Mouse (Mus musculus): ENCODE results near the gene Smr3a. TPM values are rescaled to one million over a fixed set of nuclear protein-coding genes. Genes with fewer than 3 reads are reported as not detected.

Smr3a gene
- not detected in 2 replicates for polyA plus RNA-seq (2015; fragmentation: Nextera tagmentation; extraction: Ambion mirVana)

GRCm38 (mm10) chr5:88002249-88002648 is at the start of gene Smr3a:
Smr3a (plus strand) TSS chr5:88002549.
- no peak for ATAC-seq (ENCODE audit: low FRiP score)
- Histone ChIP-seq H3K4me3 (replicated peaks) (no peak within 1 kb of the TSS), H3K36me3 (no peaks in the 10 kb centered on the region), H3K27me3 (replicated peaks) (no peaks in the 10 kb centered on the region), H3K9ac (replicated peaks) (no peak within 1 kb of the TSS), H3K9me3 (replicated peaks) (no peaks in the 10 kb centered on the region), H3K27ac (replicated peaks) (no peak within 1 kb of the TSS), H3K4me1 (no peaks in the 10 kb centered on the region), H3K4me2 (no peak within 1 kb of the TSS)
- WGBS, result 94% methylated on average over 3 of the region's 3 CpGs

GRCm38 (mm10) chr5:87969201-87969600 is 33.1 kb upstream of the Smr3a start, which contains the start of the genes 2310003L06Rik and Gm28434:
2310003L06Rik (plus strand) TSS chr5:87969459.
Gm28434 (plus strand) TSS chr5:87969517.
- 69% methylated on average over 2 of the region's 2 CpGs for WGBS
- no peaks in the 10 kb centered on the region for H3K36me3 ChIP-seq
- no peak within 1 kb of the TSS for H3K4me2 ChIP-seq
- H3K27me3 ChIP-seq (replicated peaks), result no peaks in the 10 kb centered on the region
- ATAC-seq (ENCODE audit: low FRiP score), result no peak
- H3K9me3 ChIP-seq (replicated peaks), result no peaks in the 10 kb centered on the region
- no peak within 1 kb of the TSS for H3K4me3 ChIP-seq (replicated peaks)
- no peak within 1 kb of the TSS for H3K27ac ChIP-seq (replicated peaks)
- no peaks in the 10 kb centered on the region for H3K4me1 ChIP-seq
- no peak within 1 kb of the TSS for H3K9ac ChIP-seq (replicated peaks)

GRCm38 (mm10) chr5:87979139-87979538 is 23.2 kb upstream of the Smr3a start, which contains the start of gene Cabs1:
Cabs1 (plus strand) TSS chr5:87979439.
- no peaks in the 10 kb centered on the region for H3K4me1 ChIP-seq
- no peaks in the 10 kb centered on the region for H3K9me3 ChIP-seq (replicated peaks)
- no peaks in the 10 kb centered on the region for H3K27me3 ChIP-seq (replicated peaks)
- no peak for ATAC-seq (ENCODE audit: low FRiP score)
- H3K27ac ChIP-seq (replicated peaks), result no peak within 1 kb of the TSS
- H3K36me3 ChIP-seq, result no peaks in the 10 kb centered on the region
- H3K4me3 ChIP-seq (replicated peaks), result no peak within 1 kb of the TSS
- no peak within 1 kb of the TSS for H3K4me2 ChIP-seq
- H3K9ac ChIP-seq (replicated peaks), result no peak within 1 kb of the TSS
- WGBS, result 91% methylated on average over 3 of the region's 3 CpGs

- WGBS, result 72% methylated on average over 3 of the region's 3 CpGs
- no peaks in the 10 kb centered on the region for H3K9me3 ChIP-seq (replicated peaks)
- no peak overlapping the region for H3K4me3 ChIP-seq (replicated peaks)
- no peaks in the 10 kb centered on the region for H3K4me1 ChIP-seq
- no peak overlapping the region for H3K9ac ChIP-seq (replicated peaks)
- H3K27me3 ChIP-seq (replicated peaks), result no peaks in the 10 kb centered on the region
- ATAC-seq (ENCODE audit: low FRiP score), result no peak; the same call in 1 of the 2 replicates
- no peak overlapping the region for H3K4me2 ChIP-seq
- H3K27ac ChIP-seq (replicated peaks), result no peak overlapping the region
- no peaks in the 10 kb centered on the region for H3K36me3 ChIP-seq
These were observed 19.7 kb upstream of the Smr3a start for GRCm38 (mm10) chr5:87982468-87983214.

- ATAC-seq (ENCODE audit: low FRiP score), result no peak
- H3K27me3 ChIP-seq (replicated peaks), result no peaks in the 10 kb centered on the region
These were observed 2.9 kb downstream of the Smr3a start for GRCm38 (mm10) chr5:88005241-88005640.

More at GRCm38 (mm10) chr5:88005241-88005640, 2.9 kb downstream of the Smr3a start:
- H3K4me1 ChIP-seq, result no peaks in the 10 kb centered on the region
- H3K4me2 ChIP-seq, result no peak overlapping the region
- no peak overlapping the region for H3K9ac ChIP-seq (replicated peaks)
- no peak overlapping the region for H3K27ac ChIP-seq (replicated peaks)
- H3K36me3 ChIP-seq, result no peaks in the 10 kb centered on the region
- no peaks in the 10 kb centered on the region for H3K9me3 ChIP-seq (replicated peaks)
- H3K4me3 ChIP-seq (replicated peaks), result no peak overlapping the region

Other genes starting within 250 kb of the Smr3a start
- gene Csn1s2a, start 228.0 kb upstream of the Smr3a start, polyA plus RNA-seq (2015; fragmentation: Nextera tagmentation; extraction: Ambion mirVana), result not detected in 2 replicates
- gene Csn1s2b, start 194.5 kb upstream of the Smr3a start, polyA plus RNA-seq (2015; fragmentation: Nextera tagmentation; extraction: Ambion mirVana), result 0.26 TPM in 1 of 2 replicates, not detected in the other
- not detected in 2 replicates for gene Prr27, start 176.9 kb upstream of the Smr3a start, polyA plus RNA-seq (2015; fragmentation: Nextera tagmentation; extraction: Ambion mirVana)
- not detected in 2 replicates for gene Odam, start 117.5 kb upstream of the Smr3a start, polyA plus RNA-seq (2015; fragmentation: Nextera tagmentation; extraction: Ambion mirVana)
- 0.24 TPM in 1 of 2 replicates, not detected in the other for gene Csn3, start 77.0 kb upstream of the Smr3a start, polyA plus RNA-seq (2015; fragmentation: Nextera tagmentation; extraction: Ambion mirVana)
- gene 2310003L06Rik, start 33.1 kb upstream of the Smr3a start, polyA plus RNA-seq (2015; fragmentation: Nextera tagmentation; extraction: Ambion mirVana), result not detected in 2 replicates
- not detected in 2 replicates for gene Gm28434, start 33.0 kb upstream of the Smr3a start, polyA plus RNA-seq (2015; fragmentation: Nextera tagmentation; extraction: Ambion mirVana)
- not detected in 2 replicates for gene Cabs1, start 23.1 kb upstream of the Smr3a start, polyA plus RNA-seq (2015; fragmentation: Nextera tagmentation; extraction: Ambion mirVana)
- not detected in 2 replicates for gene Smr2, start 84.0 kb downstream of the Smr3a start, polyA plus RNA-seq (2015; fragmentation: Nextera tagmentation; extraction: Ambion mirVana)
- not detected in 2 replicates for gene Gm11116, start 109.0 kb downstream of the Smr3a start, polyA plus RNA-seq (2015; fragmentation: Nextera tagmentation; extraction: Ambion mirVana)
- gene Gm11115, start 151.6 kb downstream of the Smr3a start, polyA plus RNA-seq (2015; fragmentation: Nextera tagmentation; extraction: Ambion mirVana), result not detected in 2 replicates

Measured in neural tube, embryonic 15.5 days (tissue).